Mouse (Mus musculus): ENCODE results near the gene Dock4.

The Dock4 gene

DNA sequence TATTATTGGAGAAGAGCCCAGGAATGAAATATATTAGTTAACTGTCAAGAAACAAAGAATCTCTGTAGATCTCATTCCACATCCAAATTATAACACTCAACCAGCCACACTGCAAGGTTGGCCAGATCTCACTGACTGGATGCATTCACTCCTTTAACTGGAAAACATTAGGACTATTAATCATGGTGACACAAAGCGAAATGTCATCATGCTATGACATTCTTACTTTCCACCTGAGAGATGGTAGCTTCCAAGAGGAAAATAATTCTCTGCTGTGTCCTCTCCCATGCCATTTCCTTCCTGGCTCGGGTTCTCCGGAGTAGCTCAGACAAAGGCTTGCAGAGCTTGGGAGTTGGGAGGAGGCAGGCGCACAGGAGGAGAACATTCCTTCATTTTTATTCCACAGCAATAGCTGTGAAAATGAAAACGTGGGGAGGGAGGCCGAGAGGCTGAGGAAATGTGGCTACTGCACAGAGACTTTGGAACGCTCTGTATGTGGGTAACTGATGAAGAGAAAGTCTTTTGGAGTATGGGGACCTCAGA lies 17.0 kb downstream of the Dock4 start:
- WGBS: 37% methylated on average over 7 of the region's 7 CpGs

DNA sequence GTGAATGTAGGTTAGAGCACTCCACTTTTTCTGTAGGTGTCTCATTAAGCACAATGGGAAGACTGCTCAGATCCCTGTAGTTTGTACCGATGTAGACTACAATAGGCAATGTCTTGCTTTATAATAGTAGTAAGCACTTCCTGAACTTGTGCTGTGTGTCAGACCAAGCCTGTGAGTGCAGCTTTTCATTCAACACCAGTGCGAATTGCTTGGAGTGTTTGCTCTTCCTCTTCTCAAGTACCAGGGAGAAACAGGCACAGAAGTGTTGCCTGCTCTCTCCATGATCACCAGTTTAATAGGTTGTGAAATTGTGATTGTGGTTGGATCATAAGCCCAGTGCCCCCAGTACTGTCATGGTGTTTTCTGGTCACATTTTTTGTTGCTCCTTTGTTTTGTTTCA lies 18.1 kb downstream of the Dock4 start:
- WGBS: 51% methylated on average over 2 of the region's 2 CpGs

DNA sequence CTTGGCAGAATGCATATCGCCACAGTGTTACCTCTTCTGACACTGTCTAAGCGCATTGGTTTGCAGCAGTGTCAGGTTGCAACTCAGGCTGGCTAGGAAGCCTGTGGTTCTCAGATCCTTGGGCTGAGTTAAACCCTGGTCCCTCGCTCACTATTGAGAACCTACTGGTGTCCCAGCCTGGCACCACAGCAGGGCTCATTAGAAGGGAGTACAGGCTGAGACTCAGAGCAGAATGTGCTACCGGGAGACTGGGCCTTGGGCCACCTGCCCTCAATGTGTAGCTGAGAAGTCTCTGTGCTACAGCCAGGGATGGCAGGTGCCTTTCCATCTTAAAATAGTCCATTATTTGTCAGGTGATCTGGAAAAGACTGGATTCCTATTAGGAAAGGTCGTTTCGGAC lies 18.5 kb downstream of the Dock4 start:
- WGBS: 64% methylated on average over 6 of the region's 6 CpGs

DNA sequence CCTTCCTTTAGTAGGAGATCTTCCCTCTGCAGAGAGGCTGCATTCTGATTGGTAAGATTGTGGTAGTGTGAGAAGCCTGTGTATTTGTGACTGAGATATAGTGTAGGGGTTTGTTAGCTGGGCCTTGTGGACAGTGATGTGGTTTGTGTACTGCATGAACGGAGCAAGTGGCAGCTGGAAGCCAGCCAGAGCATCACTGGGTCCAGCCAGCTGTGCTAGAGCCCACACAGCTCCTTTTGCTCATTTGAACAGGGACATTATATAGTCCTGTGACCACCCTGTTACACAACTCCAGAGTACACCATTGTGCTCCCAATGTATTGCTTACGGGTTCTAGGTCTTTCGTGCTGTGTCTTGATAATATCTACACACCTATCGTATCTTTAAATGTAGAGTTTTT lies 22.5 kb downstream of the Dock4 start:
- WGBS: 71% methylated on average over 4 of the region's 4 CpGs

DNA sequence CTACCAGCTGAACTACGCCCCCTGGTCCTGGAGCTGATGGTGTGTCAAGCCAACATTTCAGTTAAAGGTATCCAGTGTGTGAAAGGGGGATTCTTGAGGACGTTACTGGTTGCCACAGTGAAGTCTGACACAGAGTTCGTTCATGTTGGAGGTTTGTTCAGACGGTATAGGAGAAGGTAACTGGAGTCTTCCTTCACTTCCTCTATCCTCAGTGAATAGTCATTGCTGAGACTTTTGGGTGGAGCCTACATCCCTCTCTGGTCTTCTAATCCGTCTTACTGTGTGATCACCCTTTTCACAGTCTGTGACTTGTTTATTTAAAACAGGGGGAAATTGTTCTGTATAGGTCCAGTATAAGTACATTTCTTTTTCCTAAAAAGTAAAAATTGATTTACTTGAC lies 23.3 kb downstream of the Dock4 start:
- WGBS: 72% methylated on average over 5 of the region's 5 CpGs

DNA sequence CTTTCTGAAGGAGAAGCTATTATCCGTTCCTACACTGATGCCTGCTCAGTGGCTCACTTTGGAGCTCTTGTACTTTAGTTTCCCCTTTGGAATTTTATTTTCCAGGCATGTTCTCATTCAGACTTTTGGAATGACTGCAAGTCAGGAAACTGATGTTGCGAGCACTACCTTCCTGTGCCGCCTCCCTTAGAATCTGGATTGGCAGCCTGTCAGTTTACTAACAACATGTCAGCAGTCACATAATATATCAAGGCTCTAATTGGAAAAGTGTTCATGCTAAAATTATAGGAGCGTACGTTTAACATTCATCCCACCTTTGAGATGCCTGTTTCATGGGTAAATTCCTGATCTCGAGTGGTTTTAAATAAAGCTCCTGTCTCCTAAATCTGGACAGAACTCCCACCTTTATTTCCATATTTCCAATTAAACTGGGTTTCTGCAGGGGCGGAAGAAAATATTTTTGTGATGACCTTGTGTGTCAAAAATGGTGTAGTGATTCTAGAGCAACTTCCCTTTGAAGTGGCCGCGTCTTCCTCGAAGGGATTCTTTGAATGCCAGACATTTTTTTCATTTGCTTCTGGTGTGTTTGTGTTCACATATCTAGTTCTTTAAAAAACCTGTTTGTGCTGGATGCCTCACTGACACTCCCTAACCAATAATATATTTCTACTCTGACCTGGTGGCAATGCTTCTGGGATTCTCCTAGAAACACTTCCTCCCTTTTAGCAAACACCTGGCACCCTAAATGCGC lies 26.1 kb downstream of the Dock4 start:
- 52% methylated on average over 11 of the region's 11 CpGs for WGBS

DNA sequence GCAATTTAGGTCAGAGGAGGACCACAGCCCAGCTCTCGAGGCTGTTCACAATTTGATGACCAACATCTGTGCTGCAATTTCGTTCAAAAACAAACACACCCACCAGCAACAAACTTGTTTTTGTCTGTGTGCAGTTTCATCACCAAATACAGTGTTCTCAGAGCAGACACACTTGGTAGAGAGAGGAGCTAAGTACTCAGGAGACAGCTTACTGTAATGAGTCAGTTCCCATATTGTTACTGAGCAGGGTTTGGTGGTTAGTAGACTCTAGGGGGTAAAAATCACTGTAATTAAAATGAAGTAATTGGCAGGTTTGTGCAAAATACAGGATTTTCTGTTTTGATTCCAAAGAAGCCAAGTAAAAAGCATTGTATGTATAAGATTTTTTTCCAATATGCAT lies 28.0 kb downstream of the Dock4 start:
- WGBS: 51% methylated on average over 2 of the region's 2 CpGs

DNA sequence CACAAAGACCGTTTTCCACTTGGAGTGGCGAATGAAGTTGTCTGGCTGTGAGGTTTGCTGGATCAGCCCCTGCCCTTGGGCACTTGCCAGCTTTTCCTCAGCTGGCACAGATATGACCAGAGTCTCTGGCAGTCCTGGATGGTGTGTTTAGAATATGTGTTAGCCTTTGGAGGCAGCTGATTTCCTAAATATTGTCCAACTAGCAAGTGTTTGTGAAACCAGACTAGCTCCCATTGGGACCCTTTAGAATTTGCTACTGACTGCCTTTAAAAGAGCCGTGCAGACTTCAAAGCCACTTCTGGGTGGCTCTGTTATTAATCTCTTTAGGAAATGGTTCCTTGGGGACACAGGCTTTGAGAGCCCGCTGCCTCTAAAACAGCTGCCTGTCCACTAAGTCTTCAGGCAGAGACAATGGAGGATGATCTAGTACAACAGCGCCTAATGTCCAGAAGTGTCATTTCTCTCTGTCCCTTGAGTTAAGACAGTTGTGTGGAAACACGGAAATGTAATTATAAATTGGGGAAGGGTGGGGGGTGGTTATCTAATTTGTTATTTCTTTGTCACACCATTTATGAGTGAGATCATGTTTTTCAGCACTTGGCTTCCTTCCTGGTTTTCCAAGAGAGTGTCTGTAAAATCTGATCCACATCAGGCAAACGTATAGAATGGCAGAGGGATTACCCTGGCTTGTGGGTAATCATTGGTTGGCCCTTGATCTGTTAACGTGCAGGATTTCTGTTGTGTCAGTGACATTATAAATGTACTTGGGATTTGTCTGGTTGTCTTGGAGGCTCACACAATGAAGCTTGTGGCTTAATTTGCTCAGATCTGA lies 32.1 kb downstream of the Dock4 start:
- 44% methylated on average over 8 of the region's 8 CpGs for WGBS

DNA sequence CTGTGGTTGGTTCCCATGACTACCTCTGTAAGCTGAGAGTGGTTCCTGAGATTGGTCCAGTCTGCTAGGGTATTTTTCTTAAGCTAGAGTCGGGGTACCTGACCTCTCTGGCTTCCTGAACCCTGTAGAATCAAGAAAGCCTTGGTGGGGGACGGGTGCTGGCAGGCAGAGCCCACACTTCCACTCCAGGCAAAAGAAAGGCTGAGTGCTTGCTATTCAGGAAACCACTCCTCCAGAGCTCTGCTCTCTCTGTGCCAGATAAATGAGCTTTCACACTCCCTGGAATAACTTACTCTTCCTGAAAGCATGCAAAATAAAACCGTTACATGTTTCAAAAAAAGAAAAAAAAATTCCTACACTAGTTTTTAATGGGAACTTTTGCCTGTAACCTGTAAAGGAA lies 38.5 kb downstream of the Dock4 start:
- 5% methylated on average over 3 of the region's 3 CpGs for WGBS

DNA sequence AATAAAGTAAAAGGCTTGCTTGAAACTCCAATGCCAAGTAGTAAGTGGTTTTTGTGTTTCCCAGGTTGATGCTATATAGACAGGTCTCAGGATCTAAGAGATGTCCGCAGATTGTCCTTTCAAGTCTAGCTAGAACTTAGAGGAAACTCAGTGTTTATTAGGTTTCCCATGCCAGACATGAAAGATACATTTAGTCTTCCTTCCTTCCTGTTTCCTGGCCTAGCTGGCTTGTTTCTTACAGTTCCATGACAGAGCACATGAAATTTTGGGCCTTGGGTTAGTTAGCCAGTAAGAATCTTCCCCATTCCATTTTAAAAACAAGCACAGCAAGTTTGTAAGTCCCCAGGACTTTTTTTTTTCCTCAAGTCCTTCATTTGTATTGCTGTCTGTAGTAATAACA lies 39.5 kb downstream of the Dock4 start:
- 88% methylated on average over 1 of the region's 1 CpGs for WGBS

DNA sequence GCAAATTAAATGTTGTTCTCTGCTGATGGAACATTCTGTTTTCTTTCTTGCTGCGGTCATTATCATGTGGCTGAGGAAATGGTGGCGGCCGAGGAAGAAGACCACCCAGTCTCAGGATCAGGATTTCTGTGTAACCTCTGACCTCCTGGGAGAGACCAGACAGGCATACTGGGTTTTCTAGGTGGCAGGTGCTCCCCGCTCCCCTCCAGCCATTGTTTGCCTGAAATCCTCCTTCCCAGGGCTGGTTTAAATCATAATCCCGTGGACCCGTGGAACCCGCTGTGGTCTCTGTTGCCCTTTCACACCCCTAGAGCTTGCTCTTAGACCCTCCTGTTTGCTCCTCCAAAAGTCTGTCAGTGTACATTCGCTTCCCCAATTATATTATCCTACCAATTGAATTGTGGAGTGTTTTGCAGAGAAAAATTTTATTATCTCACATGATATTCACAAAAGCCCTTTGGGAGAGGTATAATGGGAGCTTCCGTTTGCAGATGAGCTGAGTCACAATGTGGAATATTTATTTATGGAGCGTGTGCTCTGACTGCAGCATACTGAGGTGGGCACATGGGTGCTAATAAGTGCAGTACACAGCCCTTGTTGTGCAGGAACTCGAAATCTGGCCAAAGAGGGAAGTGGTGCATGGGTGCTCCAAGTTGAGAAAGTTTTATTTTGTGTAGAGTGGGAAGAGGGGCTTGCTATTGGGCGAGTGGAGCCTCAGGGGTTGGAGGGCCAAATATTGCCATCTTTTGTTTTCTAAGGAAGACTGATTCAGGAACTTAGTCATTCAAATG lies 40.5 kb downstream of the Dock4 start:
- WGBS: 66% methylated on average over 12 of the region's 12 CpGs

DNA sequence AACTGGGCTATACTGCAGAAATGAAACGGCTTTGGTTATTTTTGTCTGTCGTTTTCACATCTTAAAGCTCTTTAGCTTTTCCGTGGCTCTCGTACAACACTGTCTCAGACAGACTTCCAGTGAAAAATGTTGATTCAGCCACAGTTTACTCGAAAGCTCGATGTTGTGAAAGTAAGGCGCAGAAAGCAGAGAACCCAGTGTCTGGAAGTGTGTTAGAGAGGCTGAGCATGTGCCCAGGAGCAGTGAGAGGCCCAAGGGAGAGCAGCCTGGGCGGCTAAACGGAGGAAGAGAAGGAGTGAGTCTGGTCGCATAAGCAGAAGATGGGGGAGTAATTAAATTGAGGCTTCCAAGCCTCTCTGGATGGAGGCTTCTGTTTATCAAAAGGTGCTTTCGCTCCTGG lies 50.6 kb downstream of the Dock4 start:
- 34% methylated on average over 11 of the region's 11 CpGs for WGBS

DNA sequence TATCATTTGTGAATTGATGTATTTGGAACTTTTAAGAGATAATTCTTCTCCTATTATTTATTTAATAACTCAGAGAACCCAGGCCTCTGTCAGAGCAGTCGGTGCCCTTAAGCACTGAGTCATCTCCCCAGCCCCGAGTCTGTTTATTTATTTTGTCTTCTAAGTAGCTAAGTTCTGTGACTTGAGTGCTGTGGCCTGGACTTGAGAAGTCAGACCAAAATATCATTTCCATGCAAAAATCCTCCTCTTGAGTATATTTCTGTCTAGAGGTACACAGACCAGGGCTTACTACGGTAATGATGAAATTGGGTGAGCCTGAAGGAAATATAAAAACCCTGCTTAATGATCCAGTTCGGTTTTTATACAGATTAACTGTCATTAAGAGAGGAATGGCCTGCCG lies 52.1 kb downstream of the Dock4 start:
- WGBS: 63% methylated on average over 5 of the region's 5 CpGs

DNA sequence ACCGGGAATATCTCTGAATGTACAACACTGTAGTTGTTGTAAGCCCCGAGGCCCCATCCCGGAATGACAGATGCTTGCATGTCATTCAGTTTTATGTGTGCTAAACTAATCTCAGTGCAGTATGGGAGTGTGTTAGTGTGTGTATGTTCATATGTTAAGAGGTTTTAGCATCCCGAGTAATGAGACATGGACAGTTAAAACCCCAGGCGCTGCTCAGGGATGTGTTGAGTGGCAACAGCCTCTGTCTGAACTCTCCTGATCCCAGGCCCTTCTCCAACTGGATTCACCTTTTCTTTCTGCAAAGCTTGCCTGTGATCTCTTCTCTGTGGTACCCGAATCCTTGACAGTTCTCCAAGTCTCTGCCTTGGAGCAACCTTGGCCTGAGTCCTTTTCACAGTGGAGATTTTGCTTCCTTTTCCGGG lies 52.5 kb downstream of the Dock4 start:
- 68% methylated on average over 7 of the region's 7 CpGs for WGBS

DNA sequence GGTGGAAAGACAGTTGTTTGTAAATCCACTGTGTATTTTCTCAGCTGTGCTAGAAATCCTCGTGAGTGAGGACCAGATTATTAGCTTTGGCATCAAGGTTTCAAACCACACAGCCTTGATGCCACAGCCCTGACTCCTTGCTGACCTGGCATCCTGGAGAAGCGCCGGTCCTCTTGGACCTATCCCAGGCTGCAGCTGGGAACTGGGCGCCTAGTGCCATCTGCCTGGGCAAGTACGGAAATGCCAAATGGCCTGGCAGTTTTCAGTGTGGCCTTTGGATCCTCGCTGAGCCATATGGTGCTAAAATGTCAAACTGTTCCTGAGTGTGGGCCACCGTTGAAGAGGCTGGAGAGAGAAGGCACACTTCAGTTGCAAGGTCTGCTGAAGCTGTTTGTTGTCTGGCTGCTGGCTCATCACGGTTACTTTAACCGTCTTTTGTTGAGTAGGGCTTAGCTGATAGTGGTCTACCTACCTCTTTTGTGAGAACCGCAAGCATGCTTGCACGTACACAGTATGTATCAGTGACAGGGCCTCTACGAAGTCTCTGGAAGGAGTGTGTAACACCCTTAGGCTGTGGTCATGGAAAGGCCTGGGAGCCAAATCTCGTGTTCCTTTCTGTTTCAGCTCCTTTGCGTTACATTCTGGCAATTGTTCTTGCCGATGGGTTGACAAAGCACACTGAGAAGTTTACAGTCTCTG lies 53.3 kb downstream of the Dock4 start:
- WGBS: 52% methylated on average over 15 of the region's 15 CpGs

DNA sequence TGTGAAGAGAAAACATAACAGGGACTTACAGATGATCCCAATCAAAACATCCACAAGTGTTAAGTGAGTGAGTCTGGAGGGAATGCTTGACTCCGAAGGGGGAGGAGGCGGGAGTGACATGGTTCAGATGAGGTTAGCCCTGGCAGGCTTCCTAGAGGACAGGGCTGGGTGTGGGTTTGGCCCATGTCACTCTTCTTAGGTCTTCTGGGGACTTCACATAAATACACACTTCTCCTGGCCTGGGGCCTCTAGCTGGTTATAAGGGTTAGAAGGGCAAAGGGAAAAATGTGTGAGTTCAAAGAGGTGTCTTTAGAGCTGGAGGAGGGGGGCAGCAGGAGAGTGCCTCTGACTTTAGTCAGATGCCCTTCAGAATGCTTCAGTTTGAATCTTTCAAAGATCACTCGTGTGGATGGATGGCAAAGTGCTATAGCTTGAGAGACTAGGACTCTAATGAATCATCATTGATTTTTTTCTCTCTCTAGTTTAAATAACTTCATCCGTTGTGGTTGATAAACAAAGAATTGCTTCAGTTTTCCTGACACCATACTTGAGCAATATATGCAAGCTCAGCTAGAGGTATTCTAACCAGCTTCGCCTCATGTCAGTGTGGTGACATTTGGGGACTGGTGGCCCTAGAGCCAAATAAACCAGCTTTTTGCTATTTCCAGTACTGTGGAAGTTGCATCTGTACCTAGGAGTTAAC lies 54.0 kb downstream of the Dock4 start:
- 64% methylated on average over 5 of the region's 5 CpGs for WGBS

DNA sequence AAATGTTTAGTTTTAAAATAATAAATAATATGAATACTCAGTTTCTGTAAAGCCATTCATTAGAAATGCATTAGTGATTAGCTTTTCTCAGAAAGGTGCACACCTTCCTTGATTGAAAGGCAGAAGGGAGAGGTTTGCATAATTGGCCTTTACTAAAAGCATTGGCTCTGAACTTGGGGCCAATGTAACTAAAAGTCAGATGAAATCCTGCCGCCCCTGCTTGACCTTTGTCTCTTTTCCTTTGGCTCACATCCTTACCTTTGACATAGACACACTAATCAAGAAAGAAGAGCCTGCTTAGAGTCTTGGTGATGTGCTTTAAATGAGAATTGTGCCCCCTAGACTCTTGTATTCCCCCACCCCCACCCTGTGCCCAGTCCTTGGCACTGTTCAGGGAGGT lies 55.4 kb downstream of the Dock4 start:
- 85% methylated on average over 1 of the region's 1 CpGs for WGBS

DNA sequence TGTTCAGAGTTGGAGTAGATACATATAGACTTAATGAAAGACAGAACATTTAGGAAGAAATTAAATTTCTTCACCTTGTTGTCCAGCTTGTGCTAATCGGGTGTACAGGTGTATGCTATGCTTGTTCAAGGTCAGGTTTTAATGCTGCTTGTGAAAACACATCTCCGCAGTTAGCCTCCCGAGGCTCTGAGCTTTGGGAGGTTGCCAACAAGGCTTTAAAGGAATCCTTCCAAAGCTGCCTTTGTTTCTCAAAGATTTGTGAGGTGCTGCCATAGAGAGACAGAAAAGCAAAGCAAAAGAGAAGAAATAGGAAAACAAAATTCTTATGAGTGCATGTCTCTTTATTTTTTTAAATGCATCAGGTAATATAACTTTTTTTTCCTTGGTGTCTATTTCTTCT lies 57.8 kb downstream of the Dock4 start:
- WGBS: 44% methylated on average over 3 of the region's 3 CpGs

DNA sequence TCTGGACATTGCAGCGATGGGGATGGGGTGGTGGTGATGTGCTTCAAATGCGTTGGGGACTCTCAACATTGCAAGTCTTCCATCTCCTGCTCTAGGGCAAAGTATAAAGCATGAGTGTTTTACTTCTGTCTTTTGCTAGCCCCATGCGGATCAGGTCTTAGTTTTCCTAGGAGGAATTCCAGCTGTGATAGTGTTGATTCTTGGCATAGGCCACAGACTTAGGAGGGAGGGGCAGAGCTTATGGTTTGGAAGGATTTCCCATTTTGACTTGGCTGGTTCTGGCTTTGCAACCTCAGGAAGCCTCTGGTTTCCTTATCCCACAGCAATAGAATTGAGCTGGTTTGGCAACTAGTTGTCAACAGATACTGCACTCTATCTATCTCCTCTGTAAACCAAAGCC lies 58.9 kb downstream of the Dock4 start:
- WGBS: 82% methylated on average over 3 of the region's 3 CpGs

DNA sequence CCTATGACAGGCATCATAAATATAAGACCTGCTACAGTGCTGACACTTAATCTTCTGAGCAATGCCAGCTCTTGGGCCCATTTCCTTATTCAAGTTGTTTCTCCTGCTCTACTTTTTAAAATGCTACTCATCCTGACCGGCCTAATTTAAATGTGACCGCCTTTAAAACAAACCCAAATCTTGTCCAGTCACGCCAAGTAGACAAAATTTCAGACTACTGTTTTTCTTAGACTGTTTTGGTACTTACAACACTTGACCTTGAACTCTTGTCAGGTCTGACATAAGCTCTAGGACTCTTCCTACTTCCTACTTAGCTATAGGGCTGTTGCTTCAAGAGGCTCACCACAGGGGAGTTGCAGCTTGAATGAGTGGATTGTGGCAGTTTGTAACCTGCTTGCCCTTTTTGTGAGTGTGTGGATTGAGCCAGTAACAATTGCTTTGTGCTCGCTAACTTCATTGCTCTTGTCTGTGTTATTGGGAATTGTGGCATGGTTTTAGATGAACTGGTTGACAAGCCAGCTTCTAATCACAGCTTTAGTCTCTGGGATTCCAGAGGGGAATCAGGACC lies 62.2 kb downstream of the Dock4 start:
- 74% methylated on average over 4 of the region's 4 CpGs for WGBS

DNA sequence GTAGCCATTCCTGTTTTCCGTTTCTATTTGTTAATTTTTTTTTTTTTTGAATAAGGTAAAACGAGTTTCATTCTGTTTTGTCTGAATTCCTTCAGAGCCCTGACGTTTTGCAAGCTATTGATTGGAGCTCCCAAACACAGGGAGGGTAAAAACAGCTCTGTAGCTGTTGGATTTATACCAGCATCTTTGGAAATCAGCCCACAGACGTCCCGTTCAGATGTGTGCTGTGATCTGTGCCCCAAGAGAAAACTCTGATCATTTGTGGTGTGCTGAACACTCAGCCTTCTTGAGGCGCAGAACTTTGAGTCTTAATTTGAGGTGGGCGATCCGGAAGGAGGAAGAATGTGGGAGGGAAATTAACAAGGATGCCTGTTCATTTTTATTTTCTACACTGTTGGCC lies 62.7 kb downstream of the Dock4 start:
- 40% methylated on average over 8 of the region's 8 CpGs for WGBS
